Mouse (Mus musculus) left cerebral cortex, postnatal 36 days (tissue): Measurements from ENCODE around the gene Zfp248. TPM values are rescaled to one million over a fixed set of nuclear protein-coding genes. Genes with fewer than 3 reads are reported as not detected.
A peak's percentile ranks its signal among the peaks of the same experiment; 100 is the strongest.

Source experiments
- DNase-seq, 2 experiments: peaks; one replicate each; pipeline ENCODE4 v3.0.0; 2021 to 2022; ENCODE audit warnings: low spot score in 2 of 2, mixed read lengths in 1 of 2
- intact Hi-C: fragments of 180-260 bp; cut with DNase I; formaldehyde crosslinking; loops from one replicate; pipeline ENCODE4 v1.15.1; 2025
- microRNA-seq: library from miRNA; unstranded; fragments of <30 nt; microRNA quantifications from one replicate; pipeline ENCODE4 v1.2.0, GENCODE M21; 2022
- total RNA-seq, 2 experiments: library from RNA; stranded (reverse); gene quantifications; 2 replicates each; pipeline ENCODE4 v1.2.3; 2021

Zfp248 gene
- total RNA-seq, 2 experiments from 2014 or later: 18.3 to 21.2 TPM

- intact Hi-C loops: loop anchor here (1.0 to 2.0 kb wide), 2 partner anchors 184 to 201 kb away; no protein-coding TSS in a partner anchor
Observed at GRCm38 (mm10) chr6:118379451-118380167, 75.7 kb downstream of the Zfp248 start.

GRCm38 (mm10) chr6:118377611-118378010 lies 77.7 kb downstream of the Zfp248 start:
- intact Hi-C loops: loop anchor here (2.0 kb wide), 1 partner anchor 199 kb away; no protein-coding TSS in a partner anchor
- DNase-seq: no peak

More at GRCm38 (mm10) chr6:118379451-118380167, 75.7 kb downstream of the Zfp248 start:
- peak; percentile 61 to 64 for DNase-seq

Small RNA genes lying within 50 kb of the gene (microRNA-seq; reads per million reads assigned to microRNA genes)
- gene Gm25953: not detected

Other genes starting within 250 kb of the Zfp248 start
- 10 to 100 TPM; 26.1 to 33.3 TPM for gene Bms1, start 36.1 kb downstream of the Zfp248 start, total RNA-seq
- 10 to 100 TPM; 18.5 to 19.7 TPM for gene Zfp9, start 23.8 kb upstream of the Zfp248 start, total RNA-seq
- gene Ankrd26, start 106.7 kb upstream of the Zfp248 start, total RNA-seq: 10 to 100 TPM in 1 of 2 experiments, 1 to 10 TPM in 1; 9.0 to 11.5 TPM